Mouse (Mus musculus): ENCODE data around the gene Aatk.

Gene Aatk

DNA sequence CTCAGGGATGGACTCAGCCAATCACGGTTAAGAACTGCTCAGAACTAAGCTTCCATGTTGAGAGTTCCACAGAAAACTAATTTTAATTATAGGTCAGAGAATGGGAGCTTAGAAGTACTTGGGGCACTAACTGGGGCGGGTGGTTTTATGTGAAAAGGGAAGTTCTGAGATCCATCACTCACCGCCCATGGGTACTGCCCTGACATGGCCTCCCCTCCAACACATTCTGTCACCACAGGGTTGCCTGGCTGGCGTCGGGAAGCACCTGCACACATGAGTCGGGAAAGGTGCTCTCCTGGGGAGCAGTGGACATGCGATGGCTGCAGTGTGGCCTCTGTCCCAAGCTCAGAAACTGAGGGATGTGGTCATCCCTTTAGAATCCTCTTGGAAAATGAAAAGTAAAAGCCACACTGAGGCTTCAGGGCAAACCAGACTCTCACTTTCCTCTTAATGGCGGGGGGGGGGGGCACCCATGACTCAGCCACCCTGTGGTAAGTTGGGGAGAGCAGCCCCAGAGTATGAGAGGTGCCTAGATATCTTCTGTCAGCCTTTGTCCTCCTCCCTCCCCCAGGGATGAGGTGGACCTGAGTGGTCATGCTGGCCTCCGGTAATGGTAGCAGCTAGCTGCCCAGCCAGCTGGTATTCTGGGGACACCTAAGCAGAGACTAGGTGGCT, 60.1 kb downstream of the Aatk start:
- no peak for DNase-seq

DNA sequence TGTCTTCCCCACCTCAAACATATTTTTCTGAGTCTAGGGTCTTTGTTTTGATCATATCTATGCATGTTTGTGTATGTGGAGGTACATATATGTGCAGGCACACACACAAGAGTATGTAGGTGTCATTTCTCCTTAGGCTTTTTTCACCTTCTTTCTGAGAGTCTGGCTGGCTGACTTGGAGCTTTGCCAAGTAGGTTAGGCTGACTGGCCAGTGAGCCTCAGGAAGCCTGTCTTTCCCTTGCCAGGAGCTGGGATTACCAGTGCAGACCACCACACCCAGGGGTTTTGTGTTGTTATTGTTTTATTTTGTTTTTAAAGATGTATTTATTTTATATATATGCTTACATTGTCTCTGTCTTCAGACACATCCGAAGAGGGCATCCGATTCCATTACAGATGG, 63.8 kb downstream of the Aatk start:
- DNase-seq: no peak

DNA sequence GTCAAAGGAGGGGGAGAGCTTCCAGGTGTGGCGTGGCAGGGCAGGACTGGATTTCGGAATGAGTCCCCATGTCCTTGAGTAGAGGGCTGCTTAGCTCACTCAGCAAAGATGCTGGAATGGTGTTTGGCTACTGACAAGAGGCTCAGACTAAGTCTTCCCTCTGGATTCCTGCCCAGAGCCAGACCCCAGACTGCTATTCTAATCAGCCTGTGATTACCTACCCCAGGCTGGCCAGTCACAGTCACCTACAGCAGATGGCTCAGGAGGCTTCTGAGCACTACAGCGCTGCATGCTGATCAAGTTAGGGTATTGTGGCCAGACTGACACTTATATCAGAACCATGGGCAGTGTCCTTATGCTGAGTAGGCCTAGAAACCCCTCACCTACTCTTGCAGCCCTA, 64.7 kb downstream of the Aatk start:
- DNase-seq: no peak

- no peak for DNase-seq
Observed at GRCm38 (mm10) chr11:119981769-119982168, 65.2 kb downstream of the Aatk start.

GRCm38 (mm10) chr11:119979596-119980385, 67.2 kb downstream of the Aatk start:
- DNase-seq: no peak

GRCm38 (mm10) chr11:119978701-119979100, 68.3 kb downstream of the Aatk start:
- no peak for DNase-seq

GRCm38 (mm10) chr11:119975739-119976501, 71.0 kb downstream of the Aatk start:
- DNase-seq: no peak

DNA sequence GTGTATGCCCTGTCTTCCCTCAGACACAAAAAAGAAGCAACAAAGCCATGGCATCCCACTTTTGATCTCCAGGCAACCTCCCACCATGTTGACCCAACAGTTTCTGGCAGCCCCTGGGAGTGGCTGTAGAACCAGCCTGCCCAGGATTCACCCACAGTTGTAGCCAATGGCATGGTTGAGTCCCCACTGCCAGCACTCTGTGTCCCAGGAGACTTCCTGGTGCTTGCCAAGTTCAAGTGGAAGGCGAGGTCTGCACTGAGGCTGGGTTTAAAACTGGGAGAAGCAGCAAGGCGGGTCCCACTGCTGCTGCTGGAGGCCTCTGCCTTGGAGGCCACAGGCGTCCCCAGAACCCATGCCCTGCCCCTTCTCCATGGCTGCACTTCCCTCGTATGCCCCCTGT, 73.2 kb downstream of the Aatk start:
- no peak for DNase-seq

DNA sequence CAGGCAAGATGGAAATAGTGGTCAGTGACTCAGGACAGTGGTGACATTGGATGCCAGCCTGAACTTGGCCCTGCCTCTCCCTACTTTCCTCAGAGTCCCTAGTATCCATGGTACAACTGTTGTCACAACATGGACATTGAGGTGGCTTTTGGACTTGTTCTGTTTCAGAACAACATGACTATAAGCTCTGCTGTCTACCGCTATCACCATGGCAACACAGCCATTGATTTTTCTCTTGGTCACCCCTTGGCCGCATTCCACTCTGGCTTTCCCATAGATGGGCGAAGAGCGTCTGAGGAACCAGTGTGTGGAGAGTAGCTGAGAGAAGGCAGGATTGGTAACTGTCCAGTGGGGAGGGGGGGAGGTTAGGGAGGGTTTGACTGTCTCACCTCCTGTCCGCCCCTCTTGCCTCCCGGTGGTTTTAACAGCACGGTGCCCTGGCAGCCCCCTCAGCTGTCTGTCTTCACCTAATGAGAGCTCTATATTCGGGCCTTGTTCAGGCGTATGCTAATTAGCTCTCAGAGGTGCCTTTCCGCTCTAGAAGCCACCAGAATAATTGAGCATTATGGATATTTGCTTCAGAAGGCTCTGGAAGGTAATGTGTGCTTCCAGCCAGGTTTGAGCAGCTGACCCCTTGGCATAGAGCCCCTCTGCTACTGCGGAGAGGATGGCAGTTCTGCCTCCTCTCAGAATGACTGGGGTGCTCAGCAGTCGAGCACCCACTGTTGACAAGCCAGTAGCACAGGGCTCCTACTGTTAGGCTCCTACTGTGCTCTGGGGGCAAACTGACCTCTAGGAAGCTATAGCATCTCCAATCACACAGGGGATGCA, 76.7 kb downstream of the Aatk start:
- DNase-seq: no peak

- DNase-seq: no peak
Observed at GRCm38 (mm10) chr11:119967892-119968291, 79.1 kb downstream of the Aatk start.

GRCm38 (mm10) chr11:119967401-119967800, 79.6 kb downstream of the Aatk start:
- DNase-seq: no peak

DNA sequence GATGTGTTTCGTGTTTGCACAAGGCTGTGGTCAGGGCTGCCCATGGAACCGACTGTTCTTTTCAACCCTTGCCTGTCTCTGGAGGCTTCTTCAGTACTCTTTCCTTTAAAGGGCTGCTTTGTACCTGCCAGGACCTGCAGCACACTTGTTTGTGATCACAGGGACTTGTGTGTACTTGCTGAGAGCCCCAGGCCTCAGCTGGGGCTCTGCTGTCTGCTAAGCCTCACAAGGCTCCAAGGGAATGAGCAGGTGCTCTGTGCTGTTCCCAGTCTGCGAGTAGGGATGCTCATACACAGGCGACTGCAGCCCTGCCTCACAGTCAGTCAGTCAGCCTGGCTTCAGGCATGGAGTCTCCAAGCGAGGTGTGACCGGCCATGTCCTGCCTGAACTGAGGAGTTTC, 80.7 kb downstream of the Aatk start:
- DNase-seq: no peak

- no peak for DNase-seq
Observed at GRCm38 (mm10) chr11:119965053-119965452, 81.9 kb downstream of the Aatk start.

GRCm38 (mm10) chr11:119961511-119961910, 85.5 kb downstream of the Aatk start:
- DNase-seq: no peak

GRCm38 (mm10) chr11:119960671-119961070, 86.3 kb downstream of the Aatk start:
- no peak for DNase-seq

- no peak for DNase-seq
Observed at GRCm38 (mm10) chr11:119959714-119960113, 87.3 kb downstream of the Aatk start.

DNA sequence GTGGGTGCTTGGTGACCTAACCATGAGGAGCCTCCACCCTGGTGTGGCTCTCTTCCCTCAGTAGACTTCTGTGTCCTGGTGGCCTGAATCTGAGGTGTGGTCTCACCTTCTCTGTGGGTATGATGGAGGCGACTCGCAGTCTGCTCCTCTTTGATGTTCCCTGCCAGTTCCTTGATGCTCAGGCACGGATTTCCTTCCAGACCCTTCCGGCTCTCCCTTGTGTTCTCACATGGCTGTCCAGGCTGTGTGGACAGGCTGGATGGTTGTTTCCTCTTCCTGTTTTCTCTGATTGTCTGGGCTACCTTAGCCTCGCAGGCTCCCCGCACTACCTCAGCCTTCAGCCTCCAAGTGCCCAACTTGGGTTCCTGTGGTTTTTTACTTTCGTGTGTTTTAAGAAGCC, 88.1 kb downstream of the Aatk start:
- no peak for DNase-seq
